Mouse (Mus musculus): ENCODE results near the gene Fbxl16.

DNA sequence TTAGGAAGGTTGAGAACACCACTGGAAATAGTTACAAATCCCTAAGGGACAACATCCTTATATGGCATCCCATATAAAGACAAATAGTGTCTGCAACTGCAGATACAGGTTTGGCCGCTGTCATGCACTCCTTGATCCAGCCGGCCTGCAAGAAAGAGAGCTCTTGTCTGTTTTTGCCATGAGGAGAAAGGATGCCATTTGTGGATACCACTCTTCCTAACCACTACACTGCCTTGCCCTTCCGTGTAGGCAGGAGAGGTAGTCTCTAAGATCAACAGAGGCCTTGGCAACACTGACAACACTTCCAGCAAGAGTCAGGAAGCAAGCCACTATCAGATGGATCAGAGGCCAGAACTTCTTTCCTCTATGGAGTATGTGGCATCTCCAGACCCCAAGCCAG is 22.6 kb upstream of the Fbxl16 start, which contains the start of gene Ccdc78:
- TF ChIP-seq CTCF (IDR thresholded peaks at IDR 0.05; ENCODE audit: low read depth, low read length) (no peak), GATA1 (IDR thresholded peaks at IDR 0.05; ENCODE audit: borderline replicate concordance, low read length) (no peak), POLR2AphosphoS5 (IDR thresholded peaks at IDR 0.05; ENCODE audit: insufficient replicate concordance, low read depth, low read length) (no peak)
